Comparison of ENCODE assay signal across 8 mouse cellular contexts in the genomic region with DNA sequence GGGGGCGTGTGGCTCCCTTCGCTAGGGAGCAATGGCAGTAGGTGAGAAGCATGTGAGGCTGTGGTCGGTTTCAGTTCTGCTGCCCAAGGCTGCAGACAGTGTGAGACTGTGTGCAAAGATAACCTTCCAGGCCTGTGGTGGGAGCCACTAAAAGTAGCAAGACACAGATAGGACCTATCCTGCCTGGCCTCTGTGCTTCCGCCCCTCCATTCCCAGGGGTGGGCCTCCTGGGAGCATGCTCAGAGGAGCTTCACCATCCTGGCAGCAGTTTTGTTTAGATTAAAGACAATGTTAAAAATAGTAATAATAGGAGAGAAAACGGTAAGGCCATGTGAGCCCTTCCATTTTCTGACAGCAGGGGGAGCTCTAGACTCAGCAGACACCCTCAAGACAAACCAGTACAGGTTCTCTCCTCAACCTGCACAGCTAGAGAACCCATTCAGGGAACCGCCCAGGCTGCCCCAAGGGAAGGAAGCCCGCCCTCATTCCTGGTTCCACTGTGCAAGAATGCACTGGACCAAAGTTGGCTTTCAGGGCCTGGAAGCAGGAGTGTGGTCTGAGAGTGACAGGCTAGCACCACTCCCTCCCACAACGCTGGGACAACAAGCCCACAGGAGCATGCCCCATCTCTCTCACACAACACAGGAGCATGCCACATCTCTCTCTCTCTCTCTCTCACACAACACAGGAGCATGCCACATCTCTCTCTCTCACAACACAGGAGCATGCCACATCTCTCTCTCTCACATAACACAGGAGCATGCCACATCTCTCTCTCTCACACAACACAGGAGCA. TPM values are rescaled to one million over a fixed set of nuclear protein-coding genes. Genes with fewer than 3 reads are reported as not detected.
DNase-seq lines count a peak whose midpoint lies in the region; ATAC-seq lines count a peak whose summit lies in the region.

No protein-coding gene starts in this region.

- peak; percentile 73 for ATAC-seq in erythroblast, adult 5-6 weeks (replicated peaks; ENCODE audit: low FRiP score, poor library complexity, severe bottlenecking)
- peak; percentile 55; the same call in 1 of the 2 replicates for ATAC-seq in heart, embryonic 13.5 days (ENCODE audit: extremely low read depth, insufficient number of reproducible peaks, low FRiP score, low TSS enrichment)
- ATAC-seq in kidney, embryonic 16.5 days (ENCODE audit: low FRiP score, low TSS enrichment), result peak; percentile 92
- ATAC-seq in monocyte, adult 5-6 weeks (replicated peaks; ENCODE audit: insufficient number of reproducible peaks, low FRiP score, low TSS enrichment, poor library complexity, severe bottlenecking), result peak; percentile 70

- no peaks in the 10 kb centered on the region for H3K9me3 ChIP-seq in heart, embryonic 13.5 days
- no peaks in the 10 kb centered on the region for H3K9me3 ChIP-seq in kidney, embryonic 16.5 days (ENCODE audit: low read length)

- no peaks in the 10 kb centered on the region; the same call in 1 of the 2 replicates for H3K27me3 ChIP-seq in heart, embryonic 13.5 days (replicated peaks)
- H3K27me3 ChIP-seq in kidney, embryonic 16.5 days (ENCODE audit: insufficient read depth, low read length), result no peaks in the 10 kb centered on the region

- peaks cover 4% of the 10 kb centered on the region; the same call in 1 of the 2 replicates for H3K36me3 ChIP-seq in heart, embryonic 13.5 days
- no peaks in the 10 kb centered on the region for H3K36me3 ChIP-seq in kidney, embryonic 16.5 days (ENCODE audit: insufficient read depth, low read length)

- peak overlapping the region; percentile 21 for H3K27ac ChIP-seq in heart, embryonic 13.5 days (replicated peaks)
- no peak overlapping the region for H3K27ac ChIP-seq in kidney, embryonic 16.5 days (ENCODE audit: low read length)

- no peak overlapping the region for H3K4me3 ChIP-seq in heart, embryonic 13.5 days
- no peak overlapping the region for H3K4me3 ChIP-seq in kidney, embryonic 16.5 days (ENCODE audit: low read length)

- peaks cover 30% of the 10 kb centered on the region for H3K4me1 ChIP-seq in heart, embryonic 13.5 days
- peaks cover 31% of the 10 kb centered on the region for H3K4me1 ChIP-seq in kidney, embryonic 16.5 days (ENCODE audit: insufficient read depth, low read length)

- 11% methylated on average over 8 of the region's 8 CpGs for WGBS in heart, embryonic 13.5 days
- 33% methylated on average over 8 of the region's 8 CpGs for WGBS in kidney, embryonic 16.5 days

- no peak overlapping the region; the same call in none of the 2 replicates for H3K9ac ChIP-seq in heart, embryonic 13.5 days
- no peak overlapping the region for H3K9ac ChIP-seq in kidney, embryonic 16.5 days (replicated peaks; ENCODE audit: low read length)

- H3K4me2 ChIP-seq in heart, embryonic 13.5 days, result peak overlapping the region; percentile 29; the same call in 1 of the 2 replicates
- H3K4me2 ChIP-seq in kidney, embryonic 16.5 days (replicated peaks; ENCODE audit: low read depth, low read length), result no peak overlapping the region

- peak; percentile 90 for DNase-seq in CD4-positive, CD25-positive, alpha-beta regulatory T cell, adult 2 months (ENCODE audit: low read depth, low spot score)
- peak; percentile 92 for DNase-seq in brain, adult 2 months (ENCODE audit: low read depth, low spot score)
- DNase-seq in liver, result peak; percentile 80
- peak; percentile 79 to 91 for DNase-seq in spleen, postnatal 4 days (ENCODE audit: low spot score in 2 of 2)

RNA-seq across cellular contexts. Expression of a gene that starts 50.0 kb away (rescaled TPM):
- 5.6 TPM in 1 of 2 replicates, not detected in the other for total RNA-seq in erythroblast, adult 5-6 weeks (2015; ENCODE audit: low replicate concordance)
- 9.5 and 10.0 TPM in 2 replicates for total RNA-seq in erythroblast, adult 5-6 weeks (2017; ENCODE audit: low replicate concordance)
- polyA plus RNA-seq in heart, embryonic 13.5 days (2015; fragmentation: Nextera tagmentation; extraction: Ambion mirVana), result 14.2 and 17.3 TPM in 2 replicates
- 33.9 and 35.2 TPM in 2 replicates for polyA plus RNA-seq in kidney, embryonic 16.5 days (2015; fragmentation: Nextera tagmentation; extraction: Ambion mirVana)
- 8.6 to 12.8 TPM (median 10.1 TPM) in 3 replicates for total RNA-seq in monocyte, adult 5-6 weeks (2017)
